Mouse (Mus musculus): ENCODE measurements around the gene Spsb3. TPM values are rescaled to one million over a fixed set of nuclear protein-coding genes. Genes with fewer than 3 reads are reported as not detected.

The Spsb3 gene
- total and polyA plus RNA-seq, 3 experiments: 14.4 to 23.3 (median 21.3) TPM

DNA sequence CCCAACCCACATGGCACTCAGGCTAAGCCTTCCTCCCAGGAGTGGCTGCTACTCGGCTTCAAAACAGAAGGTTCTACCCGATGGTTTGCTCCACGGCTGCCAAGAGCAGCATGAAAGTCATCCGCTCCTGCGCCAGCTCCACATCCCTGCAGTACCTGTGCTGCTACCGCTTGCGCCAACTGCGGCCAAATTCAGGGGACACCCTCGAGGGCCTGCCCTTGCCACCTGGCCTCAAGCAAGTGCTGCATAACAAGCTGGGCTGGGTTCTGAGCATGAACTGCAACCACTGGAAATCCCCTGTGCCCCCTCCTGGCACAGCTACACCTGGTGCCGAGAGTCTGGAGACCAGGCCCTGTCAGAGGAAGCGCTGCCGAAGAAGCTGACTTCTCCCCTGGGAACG, 4.9 kb downstream of the Spsb3 start:
- no peak overlapping the region for H3K4me3 ChIP-seq (replicated peaks in 1 of 3; ENCODE audit: low read depth in 2 of 3, low read length in 2 of 3, poor library complexity in 1 of 3)
- dilution Hi-C loops (cut with MboI; ENCODE audit: extremely low pct_ligation_motif_present, extremely low pct_unique_long_range_greater_than_20kb, low sequenced_read_pairs): no loop called here
- no peaks in the 10 kb centered on the region for H3K27me3 ChIP-seq (replicated peaks)
- TF ChIP-seq JUN (IDR thresholded peaks at IDR 0.05; ENCODE audit: insufficient read depth, low read depth, low read length): no peak
- TF ChIP-seq MXI1 (IDR thresholded peaks at IDR 0.05; ENCODE audit: low read depth, low read length): no peak
- no peak for TF ChIP-seq MAX (IDR thresholded peaks at IDR 0.05; ENCODE audit: low read length)
- TF ChIP-seq MAFK (IDR thresholded peaks at IDR 0.05; ENCODE audit: insufficient replicate concordance, low read length): no peak
- no peak for TF ChIP-seq CHD1 (IDR thresholded peaks at IDR 0.05; ENCODE audit: low read depth, low read length)
- TF ChIP-seq GABPA (IDR thresholded peaks at IDR 0.05; ENCODE audit: insufficient replicate concordance, low read depth, low read length): no peak
- H3K36me3 ChIP-seq (replicated peaks in 1 of 2; ENCODE audit: control insufficient read depth in 1 of 2, insufficient read depth in 1 of 2, low read length in 1 of 2): peaks cover 41 to 59% of the 10 kb centered on the region in 2 experiments
- DNase-seq (ENCODE audit: extremely low read depth): peak; percentile 46
- H3K4me2 ChIP-seq (ENCODE audit: insufficient read depth, low read depth, poor library complexity, severe bottlenecking): no peak overlapping the region
- no peak overlapping the region for H3K9ac ChIP-seq (ENCODE audit: insufficient read depth, low read depth)
- H3K27ac ChIP-seq (ENCODE audit: insufficient read depth, low read depth): no peak overlapping the region
- peaks cover 20% of the 10 kb centered on the region for H3K79me2 ChIP-seq (replicated peaks; ENCODE audit: control insufficient read depth, extremely low read depth, insufficient read depth, poor library complexity, severe bottlenecking)
- peaks cover 9 to 74% of the 10 kb centered on the region in 2 experiments for H3K4me1 ChIP-seq (ENCODE audit: control insufficient read depth in 1 of 2, insufficient read depth in 2 of 2)
- no peaks in the 10 kb centered on the region for H3K9me3 ChIP-seq (replicated peaks; ENCODE audit: low read length)
- in situ Hi-C loops (cut with MboI; ENCODE audit: low pct_ligation_motif_present, low pct_unique_long_range_greater_than_20kb, low sequenced_read_pairs): no loop called here

DNA sequence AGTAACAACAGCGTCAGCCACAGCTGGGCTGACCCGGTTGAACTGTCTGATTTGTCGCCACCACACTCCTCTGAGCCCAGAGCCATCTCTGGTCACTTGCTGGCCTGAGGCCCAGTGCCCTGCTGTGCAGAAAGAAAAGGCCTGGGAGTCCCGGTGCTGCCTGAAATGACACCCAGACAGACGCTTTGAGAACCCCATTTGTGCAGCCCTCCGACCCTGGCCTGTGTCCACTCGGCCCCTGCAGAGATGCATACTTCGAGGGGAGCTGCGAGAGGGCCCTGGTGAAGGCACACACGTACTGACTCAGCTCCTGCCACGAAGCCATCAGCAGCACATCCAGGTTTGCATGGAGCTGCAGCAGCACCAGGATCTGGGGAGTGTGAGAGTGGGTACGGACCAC, 6.3 kb downstream of the Spsb3 start:
- no peak overlapping the region for H3K27ac ChIP-seq (ENCODE audit: insufficient read depth, low read depth)
- peaks cover 15% of the 10 kb centered on the region for H3K79me2 ChIP-seq (replicated peaks; ENCODE audit: control insufficient read depth, extremely low read depth, insufficient read depth, poor library complexity, severe bottlenecking)
- peaks cover 51 to 71% of the 10 kb centered on the region in 2 experiments for H3K36me3 ChIP-seq (replicated peaks in 1 of 2; ENCODE audit: control insufficient read depth in 1 of 2, insufficient read depth in 1 of 2, low read length in 1 of 2)
- dilution Hi-C loops (cut with MboI; ENCODE audit: extremely low pct_ligation_motif_present, extremely low pct_unique_long_range_greater_than_20kb, low sequenced_read_pairs) (no loop called here), in situ Hi-C loops (cut with MboI; ENCODE audit: low pct_ligation_motif_present, low pct_unique_long_range_greater_than_20kb, low sequenced_read_pairs) (no loop called here)
- DNase-seq (ENCODE audit: extremely low read depth): no peak
- no peak overlapping the region for H3K4me2 ChIP-seq (ENCODE audit: insufficient read depth, low read depth, poor library complexity, severe bottlenecking)
- no peak for TF ChIP-seq RAD21 (IDR thresholded peaks at IDR 0.05; ENCODE audit: low read depth, low read length)
- TF ChIP-seq MAZ (IDR thresholded peaks at IDR 0.05; ENCODE audit: low read depth, low read length): no peak
- no peak for TF ChIP-seq CTCF (conservative IDR thresholded peaks at IDR 0.05 in 1 of 2, IDR thresholded peaks at IDR 0.05 in 1 of 2; ENCODE audit: low read depth in 2 of 2, low read length in 2 of 2)
- no peak for TF ChIP-seq SMC3 (IDR thresholded peaks at IDR 0.05; ENCODE audit: low read depth, low read length)
- TF ChIP-seq RCOR1 (conservative IDR thresholded peaks at IDR 0.05; ENCODE audit: low read depth, low read length): no peak
- TF ChIP-seq MYC (IDR thresholded peaks at IDR 0.05; ENCODE audit: low read depth, low read length): no peak
- no peak for TF ChIP-seq NRF1 (IDR thresholded peaks at IDR 0.05; ENCODE audit: low read depth, low read length)
- no peak for TF ChIP-seq CHD1 (IDR thresholded peaks at IDR 0.05; ENCODE audit: low read depth, low read length)
- TF ChIP-seq NELFE (IDR thresholded peaks at IDR 0.05; ENCODE audit: low read depth, low read length): no peak
- no peak for TF ChIP-seq JUND (conservative IDR thresholded peaks at IDR 0.05; ENCODE audit: low read depth, low read length)
- TF ChIP-seq BHLHE40 (IDR thresholded peaks at IDR 0.05; ENCODE audit: low read depth, low read length): no peak
- TF ChIP-seq MXI1 (IDR thresholded peaks at IDR 0.05; ENCODE audit: low read depth, low read length): no peak
- TF ChIP-seq MAFK (IDR thresholded peaks at IDR 0.05; ENCODE audit: insufficient replicate concordance, low read length): no peak
- no peak for TF ChIP-seq UBTF (IDR thresholded peaks at IDR 0.05; ENCODE audit: low read depth, low read length)
- no peak for TF ChIP-seq SIN3A (IDR thresholded peaks at IDR 0.05; ENCODE audit: low read length)
- H3K27me3 ChIP-seq (replicated peaks): no peaks in the 10 kb centered on the region
- no peak overlapping the region for H3K4me3 ChIP-seq (replicated peaks in 1 of 3; ENCODE audit: low read depth in 2 of 3, low read length in 2 of 3, poor library complexity in 1 of 3)
- H3K9ac ChIP-seq (ENCODE audit: insufficient read depth, low read depth): no peak overlapping the region
- peaks cover 14 to 79% of the 10 kb centered on the region in 2 experiments for H3K4me1 ChIP-seq (ENCODE audit: control insufficient read depth in 1 of 2, insufficient read depth in 2 of 2)
- H3K9me3 ChIP-seq (replicated peaks; ENCODE audit: low read length): no peaks in the 10 kb centered on the region

Data from CH12.LX (cell line).